Mouse (Mus musculus) liver, postnatal 0 days (tissue): Measurements from ENCODE around the gene Pclo. TPM values are rescaled to one million over a fixed set of nuclear protein-coding genes. Genes with fewer than 3 reads are reported as not detected.

Source experiments
- ATAC-seq: fragments of 200-750 bp; cut with Nextera tagmentation; 2 replicates; pipeline ENCODE4 v1.8.0; 2017; ENCODE audit warnings: mild to moderate bottlenecking, moderate library complexity
- DNase-seq: peaks from one replicate; pipeline ENCODE4 v3.0.0-alpha.2; 2016
- H3K27ac ChIP-seq: fragments of 300-500 bp; sonication (generic); 2 replicates; pipeline ENCODE4 v1.5.1; 2014; ENCODE audit warnings: antibody characterized with exemption, moderate library complexity, mild to moderate bottlenecking, low read depth
- H3K27me3 ChIP-seq: fragments of 300-500 bp; sonication (generic); 2 replicates; pipeline ENCODE4 v1.6.1; 2014; ENCODE audit warnings: low read length, control low read depth, mixed read lengths; ENCODE audit not compliant: insufficient read depth
- H3K36me3 ChIP-seq: fragments of 300-500 bp; sonication (generic); replicated peaks from 2 replicates; pipeline ENCODE4 v1.6.1; 2014; ENCODE audit warnings: mild to moderate bottlenecking, control low read depth, low read length, moderate library complexity, mixed read lengths; ENCODE audit not compliant: insufficient read depth
- H3K4me1 ChIP-seq: fragments of 300-500 bp; sonication (generic); 2 replicates; pipeline ENCODE4 v1.6.1; 2014; ENCODE audit warnings: antibody characterized with exemption, mild to moderate bottlenecking, control low read depth; ENCODE audit not compliant: insufficient read depth
- H3K4me2 ChIP-seq: fragments of 300-500 bp; sonication (generic); 2 replicates; pipeline ENCODE4 v1.6.1; 2014; ENCODE audit warnings: low read depth, mild to moderate bottlenecking, low read length, moderate library complexity, mixed read lengths
- H3K4me3 ChIP-seq: fragments of 300-500 bp; sonication (generic); 2 replicates; pipeline ENCODE4 v1.5.1; 2014; ENCODE audit warnings: low read depth, low read length
- H3K9ac ChIP-seq: fragments of 300-500 bp; sonication (generic); replicated peaks from 2 replicates; pipeline ENCODE4 v1.6.1; 2014; ENCODE audit warnings: mild to moderate bottlenecking, moderate library complexity
- H3K9me3 ChIP-seq: fragments of 300-500 bp; sonication (generic); 2 replicates; pipeline ENCODE4 v1.6.1; 2016; ENCODE audit warnings: mild to moderate bottlenecking, control low read depth, low read length, mixed read lengths
- CTCF ChIP-seq: sonication (generic); IDR thresholded peaks from 2 replicates; pipeline ENCODE4 v1.5.1; 2016; ENCODE audit warnings: antibody characterized with exemption, low read depth
- EP300 ChIP-seq: IDR thresholded peaks from 2 replicates; pipeline ENCODE4 v1.6.1; 2016; ENCODE audit warnings: antibody characterized with exemption, low read depth, mild to moderate bottlenecking
- WGBS: fragments of 180-500 bp; shearing (Covaris S2); extraction: QIAGEN DNeasy Blood & Tissue Kit; methylation state at CpG from one replicate; pipeline ENCODE4 v1.1.7; 2014; ENCODE audit not compliant: insufficient replicate concordance; 5-methylcytosine and 5-hydroxymethylcytosine counted together
- polyA plus RNA-seq: library from polyadenylated mRNA; unstranded; fragments of >200 nt; fragmentation: Nextera tagmentation; extraction: Ambion mirVana; gene quantifications from 2 replicates; pipeline ENCODE4 v1.2.1, GENCODE M21; 2015

The Pclo gene
- polyA plus RNA-seq, 1 experiment from 2014 or later = not detected

GRCm38 (mm10) chr5:14707311-14707710, 192.6 kb downstream of the Pclo start:
- DNase-seq = no peak
- no peak overlapping the region for H3K9ac ChIP-seq
- WGBS = 76% methylated on average over 4 of the region's 4 CpGs

GRCm38 (mm10) chr5:14723576-14723975, 208.9 kb downstream of the Pclo start:
- no peak overlapping the region for H3K4me3 ChIP-seq
- H3K9me3 ChIP-seq = no peaks in the 10 kb centered on the region
- no peak overlapping the region for H3K4me2 ChIP-seq
- no peak overlapping the region for H3K9ac ChIP-seq
- H3K36me3 ChIP-seq = no peaks in the 10 kb centered on the region
- no peaks in the 10 kb centered on the region for H3K4me1 ChIP-seq
- TF ChIP-seq EP300 = no peak
- TF ChIP-seq CTCF = no peak
- no peaks in the 10 kb centered on the region for H3K27me3 ChIP-seq
- no peak overlapping the region for H3K27ac ChIP-seq
- ATAC-seq (no peak), DNase-seq (no peak)
- WGBS = 64% methylated on average over 3 of the region's 3 CpGs

More at GRCm38 (mm10) chr5:14707311-14707710, 192.6 kb downstream of the Pclo start:
- TF ChIP-seq CTCF (no peak), EP300 (no peak)
- Histone ChIP-seq H3K36me3 (no peaks in the 10 kb centered on the region), H3K27me3 (no peaks in the 10 kb centered on the region), H3K4me1 (no peaks in the 10 kb centered on the region), H3K4me3 (no peak overlapping the region), H3K9me3 (no peaks in the 10 kb centered on the region), H3K4me2 (no peak overlapping the region), H3K27ac (no peak overlapping the region)
- ATAC-seq = no peak

GRCm38 (mm10) chr5:14728676-14729253, 214.0 kb downstream of the Pclo start:
- ATAC-seq (no peak), DNase-seq (no peak)
- Histone ChIP-seq H3K9ac (no peak overlapping the region), H3K4me3 (no peak overlapping the region), H3K9me3 (no peaks in the 10 kb centered on the region), H3K4me2 (no peak overlapping the region), H3K36me3 (no peaks in the 10 kb centered on the region), H3K27ac (no peak overlapping the region), H3K27me3 (no peaks in the 10 kb centered on the region), H3K4me1 (no peaks in the 10 kb centered on the region)
- 52% methylated on average over 3 of the region's 3 CpGs for WGBS
- TF ChIP-seq EP300 (no peak), CTCF (no peak)

- H3K36me3 ChIP-seq = no peaks in the 10 kb centered on the region
Observed at GRCm38 (mm10) chr5:14750882-14751281, 236.2 kb downstream of the Pclo start.

GRCm38 (mm10) chr5:14766686-14767085, 252.0 kb downstream of the Pclo start:
- ATAC-seq = no peak
- Histone ChIP-seq H3K27me3 (no peaks in the 10 kb centered on the region), H3K9ac (no peak overlapping the region), H3K4me1 (no peaks in the 10 kb centered on the region), H3K36me3 (no peaks in the 10 kb centered on the region), H3K4me3 (no peak overlapping the region), H3K4me2 (no peak overlapping the region), H3K27ac (no peak overlapping the region), H3K9me3 (no peaks in the 10 kb centered on the region)
- TF ChIP-seq EP300 (no peak), CTCF (no peak)
- no peak for DNase-seq
- WGBS = 75% methylated on average over 11 of the region's 11 CpGs

More at GRCm38 (mm10) chr5:14750882-14751281, 236.2 kb downstream of the Pclo start:
- Histone ChIP-seq H3K4me3 (no peak overlapping the region), H3K9ac (no peak overlapping the region), H3K27ac (no peak overlapping the region), H3K9me3 (no peaks in the 10 kb centered on the region), H3K27me3 (no peaks in the 10 kb centered on the region), H3K4me2 (no peak overlapping the region), H3K4me1 (no peaks in the 10 kb centered on the region)
- TF ChIP-seq EP300 (no peak), CTCF (no peak)
- ATAC-seq (no peak), DNase-seq (no peak)

- Histone ChIP-seq H3K27ac (no peak overlapping the region), H3K4me1 (no peaks in the 10 kb centered on the region), H3K4me2 (no peak overlapping the region), H3K36me3 (no peaks in the 10 kb centered on the region), H3K27me3 (no peaks in the 10 kb centered on the region), H3K9me3 (no peaks in the 10 kb centered on the region), H3K4me3 (no peak overlapping the region), H3K9ac (no peak overlapping the region)
- 45% methylated on average over 1 of the region's 1 CpGs for WGBS
- ATAC-seq (no peak), DNase-seq (no peak)
- TF ChIP-seq EP300 (no peak), CTCF (no peak)
Observed at GRCm38 (mm10) chr5:14782362-14783082, 267.8 kb downstream of the Pclo start.
